Mouse (Mus musculus) liver, adult 2 months (tissue): ENCODE results near the gene Kcnip4.

ENCODE experiments used
- CTCF ChIP-seq: fragments of 200-500 bp; IDR thresholded peaks from 2 replicates; pipeline ENCODE4 v1.5.1; 2011; ENCODE audit warnings: low read depth, low read length, control low read depth
- POLR2A ChIP-seq: fragments of 200-500 bp; IDR thresholded peaks from 2 replicates; pipeline ENCODE4 v1.6.1; 2011; ENCODE audit warnings: low read length, control low read depth; ENCODE audit not compliant: insufficient read depth; ENCODE audit errors: extremely low read depth

DNA sequence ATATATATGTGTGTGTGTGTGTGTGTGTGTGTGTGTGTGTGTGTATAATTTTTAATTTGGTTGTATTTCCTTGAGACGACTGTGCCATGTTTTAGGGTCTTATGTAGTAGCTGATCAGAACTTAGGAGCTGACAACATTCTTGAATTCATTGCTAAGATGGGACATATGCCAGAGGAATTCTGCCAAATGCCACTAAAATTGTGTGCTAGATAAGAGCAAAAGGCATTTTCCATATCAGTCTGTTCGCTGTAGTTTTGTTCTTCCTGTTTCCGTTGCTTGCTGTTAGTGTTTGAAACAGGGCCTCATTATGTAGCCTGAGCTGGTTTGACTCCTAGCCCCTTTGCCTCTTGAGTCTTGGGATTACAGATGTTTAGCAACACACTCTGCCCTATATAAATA, 73.8 kb downstream of the Kcnip4 start:
- TF ChIP-seq POLR2A (no peak), CTCF (no peak)
